Mouse (Mus musculus): ENCODE measurements around the gene Celsr1. TPM values are rescaled to one million over a fixed set of nuclear protein-coding genes. Genes with fewer than 3 reads are reported as not detected.

Gene Celsr1
- total and polyA plus RNA-seq, 2 experiments from 2014 or later: 0.97 to 17.4 TPM

GRCm38 (mm10) chr15:85859490-85860031, 174.0 kb downstream of the Celsr1 start, which contains the start of gene Gtse1:
Gtse1 (plus strand) TSS chr15:85859745.
- Histone ChIP-seq H3K27me3 (ENCODE audit: control insufficient read depth, insufficient read depth, low read length) (no peaks in the 10 kb centered on the region), H3K4me3 (ENCODE audit: low read depth, low read length) (peak within 1 kb of the TSS; percentile 78), H3K4me2 (ENCODE audit: low read depth, low read length) (peak within 1 kb of the TSS; percentile 88), H3K27ac (ENCODE audit: low read depth) (peak within 1 kb of the TSS; percentile 68), H3K4me1 (ENCODE audit: control insufficient read depth, insufficient read depth) (peaks cover 17% of the 10 kb centered on the region), H3K9ac (replicated peaks; ENCODE audit: low read depth, low read length) (peak within 1 kb of the TSS; percentile 64), H3K36me3 (replicated peaks; ENCODE audit: control insufficient read depth, insufficient read depth, low read length) (peaks cover 27% of the 10 kb centered on the region), H3K9me3 (replicated peaks; ENCODE audit: control insufficient read depth, low read length) (no peaks in the 10 kb centered on the region)
- ATAC-seq (ENCODE audit: insufficient read depth, low read depth) (peak; percentile 99), DNase-seq (ENCODE audit: low spot score) (peak; percentile 97)
- no peak for TF ChIP-seq CTCF (IDR thresholded peaks at IDR 0.05; ENCODE audit: low read depth)
- TF ChIP-seq EP300 (IDR thresholded peaks at IDR 0.05; ENCODE audit: low read depth): no peak
- under 1% methylated on average over 42 of the region's 42 CpGs for WGBS

GRCm38 (mm10) chr15:85858980-85859489, 174.5 kb downstream of the Celsr1 start:
- Histone ChIP-seq H3K27me3 (ENCODE audit: control insufficient read depth, insufficient read depth, low read length) (no peaks in the 10 kb centered on the region), H3K27ac (ENCODE audit: low read depth) (peak overlapping the region; percentile 68), H3K36me3 (replicated peaks; ENCODE audit: control insufficient read depth, insufficient read depth, low read length) (peaks cover 22% of the 10 kb centered on the region), H3K9me3 (replicated peaks; ENCODE audit: control insufficient read depth, low read length) (no peaks in the 10 kb centered on the region), H3K4me2 (ENCODE audit: low read depth, low read length) (peak overlapping the region; percentile 88), H3K4me3 (ENCODE audit: low read depth, low read length) (peak overlapping the region; percentile 78), H3K9ac (replicated peaks; ENCODE audit: low read depth, low read length) (peak overlapping the region; percentile 64), H3K4me1 (ENCODE audit: control insufficient read depth, insufficient read depth) (peaks cover 17% of the 10 kb centered on the region)
- DNase-seq (ENCODE audit: low spot score) (peak; percentile 13), ATAC-seq (ENCODE audit: insufficient read depth, low read depth) (0 out of 2 replicates have a peak, but pooled peaks have one; percentile 4)
- TF ChIP-seq CTCF (IDR thresholded peaks at IDR 0.05; ENCODE audit: low read depth) (no peak), EP300 (IDR thresholded peaks at IDR 0.05; ENCODE audit: low read depth) (no peak)
- WGBS: 10% methylated on average over 15 of the region's 15 CpGs

DNA sequence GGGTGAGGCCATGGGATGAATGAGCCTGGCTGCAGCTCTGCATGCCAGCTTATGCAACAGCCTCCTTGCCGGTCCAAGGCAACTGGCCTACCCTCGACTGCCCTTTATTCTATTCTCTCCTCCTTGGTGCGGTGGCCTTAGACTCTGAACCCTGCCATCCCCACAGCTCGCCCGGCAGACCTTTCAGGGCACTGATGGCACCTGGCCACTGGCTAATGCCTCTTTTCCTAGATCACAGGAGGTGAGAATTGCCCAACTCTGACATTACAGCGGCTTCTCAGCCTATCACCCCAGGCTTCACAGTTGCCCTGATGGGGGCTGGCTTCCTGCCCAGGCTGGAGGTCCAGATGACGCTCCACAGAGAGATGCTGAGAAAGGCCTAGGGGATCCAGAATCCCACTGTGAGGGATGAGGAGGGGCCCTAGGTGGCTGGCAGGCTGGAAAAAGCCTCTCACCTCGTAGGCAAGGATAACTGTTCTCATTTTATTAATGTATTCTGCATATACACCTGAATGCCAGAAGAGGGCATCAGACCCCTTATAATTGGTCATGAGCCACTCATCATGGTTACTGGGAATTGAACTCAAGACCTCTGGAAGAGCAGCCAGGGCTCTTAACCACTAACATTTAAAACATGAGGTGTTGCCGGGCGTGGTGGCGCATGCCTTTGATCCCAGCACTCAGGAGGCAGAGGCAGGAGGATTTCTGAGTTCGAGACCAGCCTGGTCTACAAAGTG, 181.8 kb downstream of the Celsr1 start:
- Histone ChIP-seq H3K27me3 (ENCODE audit: control insufficient read depth, insufficient read depth, low read length) (no peaks in the 10 kb centered on the region), H3K9me3 (replicated peaks; ENCODE audit: control insufficient read depth, low read length) (no peaks in the 10 kb centered on the region), H3K36me3 (replicated peaks; ENCODE audit: control insufficient read depth, insufficient read depth, low read length) (no peaks in the 10 kb centered on the region), H3K9ac (replicated peaks; ENCODE audit: low read depth, low read length) (no peak overlapping the region), H3K4me3 (ENCODE audit: low read depth, low read length) (no peak overlapping the region), H3K4me2 (ENCODE audit: low read depth, low read length) (no peak overlapping the region), H3K4me1 (ENCODE audit: control insufficient read depth, insufficient read depth) (no peaks in the 10 kb centered on the region), H3K27ac (ENCODE audit: low read depth) (no peak overlapping the region)
- no peak for DNase-seq (ENCODE audit: low spot score)
- no peak for ATAC-seq (ENCODE audit: insufficient read depth, low read depth)
- peak; percentile 15; the same call in 1 of the 2 replicates for TF ChIP-seq CTCF (IDR thresholded peaks at IDR 0.05; ENCODE audit: low read depth)
- TF ChIP-seq EP300 (IDR thresholded peaks at IDR 0.05; ENCODE audit: low read depth): no peak
- WGBS: 70% methylated on average over 12 of the region's 12 CpGs

Other genes starting within 250 kb of the Celsr1 start
- gene Cdpf1, start 222.1 kb downstream of the Celsr1 start, total RNA-seq (2014; rRNA removed; ENCODE audit: low replicate concordance): 31.0 and 96.8 TPM in 2 replicates
- 45.9 and 49.9 TPM in 2 replicates for gene Cdpf1, start 222.1 kb downstream of the Celsr1 start, polyA plus RNA-seq (2015; fragmentation: Nextera tagmentation; extraction: Ambion mirVana)
- gene Pkdrej, start 212.0 kb downstream of the Celsr1 start, total RNA-seq (2014; rRNA removed; ENCODE audit: low replicate concordance): 2.4 and 2.7 TPM in 2 replicates
- 0.54 and 0.66 TPM in 2 replicates for gene Pkdrej, start 212.0 kb downstream of the Celsr1 start, polyA plus RNA-seq (2015; fragmentation: Nextera tagmentation; extraction: Ambion mirVana)
- 11.6 and 14.7 TPM in 2 replicates for gene Ttc38, start 201.5 kb downstream of the Celsr1 start, total RNA-seq (2014; rRNA removed; ENCODE audit: low replicate concordance)
- 6.9 and 7.6 TPM in 2 replicates for gene Ttc38, start 201.5 kb downstream of the Celsr1 start, polyA plus RNA-seq (2015; fragmentation: Nextera tagmentation; extraction: Ambion mirVana)
- gene Gtse1, start 174.0 kb downstream of the Celsr1 start, total RNA-seq (2014; rRNA removed; ENCODE audit: low replicate concordance): 17.9 and 23.3 TPM in 2 replicates
- gene Gtse1, start 174.0 kb downstream of the Celsr1 start, polyA plus RNA-seq (2015; fragmentation: Nextera tagmentation; extraction: Ambion mirVana): 6.3 and 6.7 TPM in 2 replicates
- 20.3 and 35.0 TPM in 2 replicates for gene Trmu, start 154.5 kb downstream of the Celsr1 start, total RNA-seq (2014; rRNA removed; ENCODE audit: low replicate concordance)
- 34.3 and 35.4 TPM in 2 replicates for gene Trmu, start 154.5 kb downstream of the Celsr1 start, polyA plus RNA-seq (2015; fragmentation: Nextera tagmentation; extraction: Ambion mirVana)
- 31.8 and 35.0 TPM in 2 replicates for gene Gramd4, start 23.9 kb upstream of the Celsr1 start, total RNA-seq (2014; rRNA removed; ENCODE audit: low replicate concordance)
- 15.4 and 16.2 TPM in 2 replicates for gene Gramd4, start 23.9 kb upstream of the Celsr1 start, polyA plus RNA-seq (2015; fragmentation: Nextera tagmentation; extraction: Ambion mirVana)
- 25.3 and 28.2 TPM in 2 replicates for gene Cerk, start 152.4 kb upstream of the Celsr1 start, total RNA-seq (2014; rRNA removed; ENCODE audit: low replicate concordance)
- 12.1 and 14.5 TPM in 2 replicates for gene Cerk, start 152.4 kb upstream of the Celsr1 start, polyA plus RNA-seq (2015; fragmentation: Nextera tagmentation; extraction: Ambion mirVana)
- 26.6 and 31.4 TPM in 2 replicates for gene Tbc1d22a, start 180.7 kb upstream of the Celsr1 start, total RNA-seq (2014; rRNA removed; ENCODE audit: low replicate concordance)
- gene Tbc1d22a, start 180.7 kb upstream of the Celsr1 start, polyA plus RNA-seq (2015; fragmentation: Nextera tagmentation; extraction: Ambion mirVana): 9.7 and 10.0 TPM in 2 replicates

Data from heart, postnatal 0 days (tissue).